Mouse (Mus musculus) gastrocnemius, adult 2 months (tissue): ENCODE results near the gene Gm10718. TPM values are rescaled to one million over a fixed set of nuclear protein-coding genes. Genes with fewer than 3 reads are reported as not detected.
A peak's percentile ranks its signal among the peaks of the same experiment; 100 is the strongest.
"Not testable (repeated sequence)": the region's sequence is repeated elsewhere in the genome, so short reads cannot be mapped to it uniquely, and the experiment has no call there.

Experiments used
- DNase-seq: peaks from one replicate; pipeline ENCODE4 v3.0.0; 2022
- H3K27ac ChIP-seq: fragments of 200-600 bp; 2 replicates; pipeline ENCODE4 v1.8.1; 2022; ENCODE audit warnings: mild to moderate bottlenecking
- H3K4me3 ChIP-seq: fragments of 200-600 bp; 2 replicates; pipeline ENCODE4 v1.8.1; 2022; ENCODE audit warnings: mild to moderate bottlenecking, moderate library complexity
- intact Hi-C: fragments of 180-260 bp; cut with DNase I; formaldehyde crosslinking; loops from one replicate; pipeline ENCODE4 v1.15.1; 2025
- long read RNA-seq, 2 experiments: library from polyadenylated mRNA; stranded (forward); transcript quantifications; one replicate each; pipeline ENCODE4 v2.0.0; 2021
- total RNA-seq, 2 experiments: library from RNA; stranded (reverse); gene quantifications; 2 replicates each; pipeline ENCODE4 v1.2.3; 2021

Gm10718 gene
- total RNA-seq = not detected
- long read RNA-seq, experiment 1 = 0 reads
- long read RNA-seq, experiment 2 = 0 reads

DNA sequence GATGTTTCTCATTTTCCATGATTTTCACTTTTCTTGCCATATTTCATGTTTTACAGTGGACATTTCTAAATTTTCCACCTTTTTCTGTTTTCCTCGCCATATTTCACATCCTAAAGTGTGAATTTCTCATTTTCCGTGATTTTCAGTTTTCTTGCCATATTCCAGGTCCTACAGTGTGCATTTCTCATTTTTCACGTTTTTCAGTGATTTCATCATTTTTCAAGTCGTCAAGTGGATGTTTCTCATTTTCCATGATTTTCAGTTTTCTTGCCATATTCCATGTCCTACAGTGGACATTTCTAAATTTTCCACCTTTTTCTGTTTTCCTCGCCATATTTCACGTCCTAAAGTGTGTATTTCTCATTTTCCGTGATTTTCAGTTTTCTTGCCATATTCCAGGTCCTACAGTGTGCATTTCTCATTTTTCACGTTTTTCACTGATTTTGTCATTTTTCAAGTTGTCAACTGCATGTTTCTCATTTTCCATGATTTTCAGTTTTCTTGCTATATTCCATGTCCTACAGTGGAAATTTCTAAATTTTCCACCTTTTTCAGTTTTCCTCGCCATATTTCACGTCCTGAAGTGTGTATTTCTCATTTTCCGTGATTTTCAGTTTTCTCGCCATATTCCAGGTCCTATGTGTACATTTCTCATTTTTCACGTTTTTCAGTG is at the start of gene Gm10718:
TSS of gene Gm10718 (plus strand) at position 236 of the 673 bp plus-strand sequence.
- H3K27ac ChIP-seq, intact Hi-C loops, H3K4me3 ChIP-seq, DNase-seq: not testable (repeated sequence)

DNA sequence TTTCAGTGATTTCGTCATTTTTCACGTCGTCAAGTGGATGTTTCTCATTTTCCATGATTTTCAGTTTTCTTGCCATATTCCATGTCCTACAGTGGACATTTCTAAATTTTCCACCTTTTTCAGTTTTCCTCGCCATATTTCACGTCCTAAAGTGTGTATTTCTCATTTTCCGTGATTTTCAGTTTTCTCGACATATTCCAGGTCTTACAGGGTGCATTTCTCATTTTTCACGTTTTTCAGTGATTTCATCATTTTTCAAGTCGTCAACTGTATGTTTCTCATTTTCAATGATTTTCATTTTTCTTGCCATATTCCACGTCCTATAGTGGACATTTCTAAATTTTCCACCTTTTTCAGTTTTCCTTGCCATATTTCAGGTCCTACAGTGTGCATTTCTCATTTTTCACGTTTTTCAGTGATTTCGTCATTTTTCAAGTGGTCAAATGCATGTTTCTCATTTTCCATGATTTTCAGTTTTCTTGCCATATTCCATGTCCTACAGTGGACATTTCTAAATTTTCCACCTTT is 22.8 kb upstream of the Gm10718 start, which contains the start of gene Gm10722:
TSS of gene Gm10722 (plus strand) at position 478 of the 528 bp plus-strand sequence.
- DNase-seq, intact Hi-C loops: not testable (repeated sequence)

DNA sequence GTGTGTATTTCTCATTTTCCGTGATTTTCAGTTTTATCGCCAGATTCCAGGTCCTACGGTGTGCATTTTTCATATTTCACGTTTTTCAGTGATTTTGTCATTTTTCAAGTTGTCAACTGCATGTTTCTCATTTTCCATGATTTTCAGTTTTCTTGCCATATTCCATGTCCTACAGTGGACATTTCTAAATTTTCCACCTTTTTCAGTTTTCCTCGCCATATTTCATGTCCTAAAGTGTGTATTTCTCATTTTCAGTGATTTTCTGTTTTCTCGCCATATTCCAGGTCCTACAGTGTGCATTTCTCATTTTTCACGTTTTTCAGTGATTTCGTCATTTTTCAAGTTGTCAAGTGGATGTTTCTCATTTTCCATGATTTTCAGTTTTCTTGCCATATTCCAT is 22.3 kb upstream of the Gm10718 start:
- H3K27ac ChIP-seq, intact Hi-C loops, H3K4me3 ChIP-seq, DNase-seq: not testable (repeated sequence)

More for the DNA sequence above, 22.8 kb upstream of the Gm10718 start, which contains the start of gene Gm10722:
- not testable (repeated sequence) for H3K4me3 ChIP-seq, H3K27ac ChIP-seq

DNA sequence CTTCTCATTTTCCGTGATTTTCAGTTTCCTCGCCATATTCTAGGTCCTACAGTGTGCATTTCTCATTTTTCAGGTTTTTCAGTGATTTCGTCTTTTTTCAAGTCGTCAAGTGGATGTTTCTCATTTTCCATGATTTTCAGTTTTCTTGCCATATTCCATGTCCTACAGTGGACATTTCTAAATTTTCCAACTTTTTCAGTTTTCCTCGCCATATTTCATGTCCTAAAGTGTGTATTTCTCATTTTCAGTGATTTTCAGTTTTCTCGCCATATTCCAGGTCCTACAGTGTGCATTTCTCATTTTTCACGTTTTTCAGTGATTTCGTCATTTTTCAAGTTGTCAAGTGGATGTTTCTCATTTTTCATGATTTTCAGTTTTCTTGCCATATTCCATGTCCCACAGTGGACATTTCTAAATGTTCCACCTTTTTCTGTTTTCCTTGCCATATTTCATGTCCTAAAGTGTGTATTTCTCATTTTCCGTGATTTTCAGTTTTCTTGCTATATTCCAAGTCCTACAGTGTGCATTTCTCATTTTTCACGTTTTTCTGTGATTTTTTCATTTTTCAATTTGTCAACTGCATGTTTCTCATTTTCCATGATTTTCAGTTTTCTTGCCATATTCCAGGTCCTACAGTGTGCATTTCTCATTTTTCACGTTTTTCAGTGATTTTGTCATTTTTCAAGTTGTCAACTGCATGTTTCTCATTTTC is 21.2 kb upstream of the Gm10718 start:
- H3K4me3 ChIP-seq, intact Hi-C loops: not testable (repeated sequence)

DNA sequence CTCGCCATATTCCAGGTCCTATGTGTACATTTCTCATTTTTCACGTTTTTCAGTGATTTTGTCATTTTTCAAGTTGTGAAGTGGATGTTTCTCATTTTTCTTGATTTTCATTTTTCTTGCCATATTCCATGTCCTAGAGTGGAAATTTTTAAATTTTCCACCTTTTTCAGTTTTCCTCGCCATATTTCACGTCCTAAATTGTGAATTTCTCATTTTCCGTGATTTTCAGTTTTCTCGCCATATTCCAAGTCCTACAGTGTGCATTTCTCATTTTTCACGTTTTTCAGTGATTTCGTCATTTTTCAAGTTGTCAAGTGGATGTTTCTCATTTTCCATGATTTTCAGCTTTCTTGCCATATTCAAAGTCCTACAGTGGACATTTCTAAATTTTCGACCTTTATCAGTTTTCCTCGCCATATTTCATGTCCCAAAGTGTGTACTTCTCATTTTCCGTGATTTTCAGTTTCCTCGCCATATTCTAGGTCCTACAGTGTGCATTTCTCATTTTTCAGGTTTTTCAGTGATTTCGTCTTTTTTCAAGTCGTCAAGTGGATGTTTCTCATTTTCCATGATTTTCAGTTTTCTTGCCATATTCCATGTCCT is 20.5 kb upstream of the Gm10718 start, which contains the start of gene Gm11168:
TSS of gene Gm11168 (plus strand) at position 553 of the 603 bp plus-strand sequence.
- intact Hi-C loops, DNase-seq, H3K27ac ChIP-seq, H3K4me3 ChIP-seq: not testable (repeated sequence)

More for the DNA sequence above, 21.2 kb upstream of the Gm10718 start:
- not testable (repeated sequence) for H3K27ac ChIP-seq
- DNase-seq = peak; percentile 72

DNA sequence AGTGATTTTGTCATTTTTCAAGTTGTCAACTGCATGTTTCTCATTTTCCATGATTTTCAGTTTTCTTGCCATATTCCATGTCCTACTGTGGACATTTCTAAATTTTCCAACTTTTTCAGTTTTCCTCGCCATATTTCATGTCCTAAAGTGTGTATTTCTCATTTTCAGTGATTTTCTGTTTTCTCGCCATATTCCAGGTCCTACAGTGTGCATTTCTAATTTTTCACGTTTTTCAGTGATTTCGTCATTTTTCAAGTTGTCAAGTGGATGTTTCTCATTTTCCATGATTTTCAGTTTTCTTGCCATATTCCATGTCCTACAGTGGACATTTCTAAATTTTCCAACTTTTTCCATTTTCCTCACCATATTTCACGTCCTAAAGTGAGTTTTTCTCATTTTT is 17.2 kb upstream of the Gm10718 start:
- DNase-seq, intact Hi-C loops, H3K4me3 ChIP-seq, H3K27ac ChIP-seq: not testable (repeated sequence)

DNA sequence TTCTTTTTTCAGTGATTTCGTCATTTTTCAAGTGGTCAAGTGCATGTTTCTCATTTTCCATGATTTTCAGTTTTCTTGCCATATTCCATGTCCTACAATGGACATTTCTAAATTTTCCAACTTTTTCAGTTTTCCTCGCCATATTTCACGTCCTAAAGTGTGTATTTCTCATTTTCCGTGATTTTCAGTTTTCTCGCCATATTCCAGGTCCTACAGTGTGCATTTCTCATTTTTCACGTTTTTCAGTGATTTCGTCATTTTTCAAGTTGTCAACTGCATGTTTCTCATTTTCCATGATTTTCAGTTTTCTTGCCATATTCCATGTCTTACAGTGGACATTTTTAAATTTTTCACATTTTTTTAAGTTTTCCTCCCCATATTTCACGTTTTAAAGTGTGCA is 16.7 kb upstream of the Gm10718 start:
- intact Hi-C loops, H3K27ac ChIP-seq, H3K4me3 ChIP-seq: not testable (repeated sequence)
- DNase-seq = peak; percentile 15

DNA sequence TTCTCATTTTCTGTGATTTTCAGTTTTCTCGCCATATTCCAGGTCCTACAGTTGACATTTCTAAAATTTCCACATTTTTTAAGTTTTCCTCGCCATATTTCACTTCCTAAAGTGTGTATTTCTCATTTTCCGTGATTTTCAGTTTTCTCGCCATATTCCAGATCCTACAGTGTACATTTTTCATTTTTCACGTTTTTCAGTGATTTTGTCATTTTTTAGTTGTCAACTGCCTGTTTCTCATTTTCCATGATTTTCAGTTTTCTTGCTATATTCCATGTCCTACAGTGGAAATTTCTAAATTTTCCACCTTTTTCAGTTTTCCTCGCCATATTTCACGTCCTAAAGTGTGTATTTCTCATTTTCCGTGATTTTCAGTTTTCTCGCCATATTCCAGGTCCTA is 16.1 kb upstream of the Gm10718 start:
- H3K27ac ChIP-seq, DNase-seq, H3K4me3 ChIP-seq, intact Hi-C loops: not testable (repeated sequence)

DNA sequence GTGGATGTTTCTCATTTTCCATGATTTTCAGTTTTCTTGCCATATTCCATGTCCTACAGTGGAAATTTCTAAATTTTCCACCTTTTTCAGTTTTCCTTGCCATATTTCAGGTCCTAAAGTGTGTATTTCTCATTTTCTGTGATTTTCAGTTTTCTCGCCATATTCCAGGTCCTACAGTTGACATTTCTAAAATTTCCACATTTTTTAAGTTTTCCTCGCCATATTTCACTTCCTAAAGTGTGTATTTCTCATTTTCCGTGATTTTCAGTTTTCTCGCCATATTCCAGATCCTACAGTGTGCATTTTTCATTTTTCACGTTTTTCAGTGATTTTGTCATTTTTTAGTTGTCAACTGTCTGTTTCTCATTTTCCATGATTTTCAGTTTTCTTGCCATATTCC is 14.0 kb upstream of the Gm10718 start:
- DNase-seq, H3K27ac ChIP-seq, intact Hi-C loops, H3K4me3 ChIP-seq: not testable (repeated sequence)

DNA sequence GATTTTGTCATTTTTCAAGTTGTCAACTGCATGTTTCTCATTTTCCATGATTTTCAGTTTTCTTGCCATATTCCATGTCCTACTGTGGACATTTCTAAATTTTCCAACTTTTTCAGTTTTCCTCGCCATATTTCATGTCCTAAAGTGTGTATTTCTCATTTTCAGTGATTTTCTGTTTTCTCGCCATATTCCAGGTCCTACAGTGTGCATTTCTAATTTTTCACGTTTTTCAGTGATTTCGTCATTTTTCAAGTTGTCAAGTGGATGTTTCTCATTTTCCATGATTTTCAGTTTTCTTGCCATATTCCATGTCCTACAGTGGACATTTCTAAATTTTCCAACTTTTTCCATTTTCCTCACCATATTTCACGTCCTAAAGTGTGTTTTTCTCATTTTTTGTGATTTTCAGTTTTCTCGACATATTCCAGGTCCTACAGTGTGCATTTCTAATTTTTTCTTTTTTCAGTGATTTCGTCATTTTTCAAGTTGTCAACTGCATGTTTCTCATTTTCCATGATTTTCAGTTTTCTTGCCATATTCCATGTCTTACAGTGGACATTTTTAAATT is 11.2 kb upstream of the Gm10718 start:
- intact Hi-C loops, H3K4me3 ChIP-seq, DNase-seq, H3K27ac ChIP-seq: not testable (repeated sequence)

DNA sequence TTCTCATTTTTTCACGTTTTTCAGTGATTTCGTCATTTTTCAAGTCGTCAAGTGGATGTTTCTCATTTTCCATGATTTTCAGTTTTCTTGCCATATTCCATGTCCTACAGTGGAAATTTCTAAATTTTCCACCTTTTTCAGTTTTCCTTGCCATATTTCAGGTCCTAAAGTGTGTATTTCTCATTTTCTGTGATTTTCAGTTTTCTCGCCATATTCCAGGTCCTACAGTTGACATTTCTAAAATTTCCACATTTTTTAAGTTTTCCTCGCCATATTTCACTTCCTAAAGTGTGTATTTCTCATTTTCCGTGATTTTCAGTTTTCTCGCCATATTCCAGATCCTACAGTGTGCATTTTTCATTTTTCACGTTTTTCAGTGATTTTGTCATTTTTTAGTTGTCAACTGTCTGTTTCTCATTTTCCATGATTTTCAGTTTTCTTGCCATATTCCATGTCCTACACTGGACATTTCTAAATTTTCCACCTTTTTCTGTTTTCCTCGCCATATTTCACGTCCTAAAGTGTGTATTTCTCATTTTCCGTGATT is 10.5 kb upstream of the Gm10718 start, which contains the start of gene Gm10721:
TSS of gene Gm10721 (plus strand) at position 408 of the 547 bp plus-strand sequence.
- intact Hi-C loops, H3K4me3 ChIP-seq, H3K27ac ChIP-seq, DNase-seq: not testable (repeated sequence)

DNA sequence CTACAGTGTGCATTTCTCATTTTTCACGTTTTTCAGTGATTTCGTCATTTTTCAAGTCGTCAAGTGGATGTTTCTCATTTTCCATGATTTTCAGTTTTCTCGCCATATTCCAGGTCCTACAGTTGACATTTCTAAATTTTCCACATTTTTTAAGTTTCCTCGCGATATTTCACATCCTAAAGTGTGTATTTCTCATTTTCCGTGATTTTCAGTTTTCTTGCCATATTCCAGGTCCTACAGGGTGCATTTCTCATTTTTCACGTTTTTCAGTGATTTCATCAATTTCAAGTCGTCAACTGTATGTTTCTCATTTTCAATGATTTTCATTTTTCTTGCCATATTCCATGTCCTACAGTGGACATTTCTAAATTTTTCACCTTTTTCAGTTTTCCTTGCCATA is 8.0 kb upstream of the Gm10718 start, which contains the start of gene Gm10720:
TSS of gene Gm10720 (plus strand) at position 301 of the 400 bp plus-strand sequence.
- intact Hi-C loops, DNase-seq, H3K4me3 ChIP-seq, H3K27ac ChIP-seq: not testable (repeated sequence)

DNA sequence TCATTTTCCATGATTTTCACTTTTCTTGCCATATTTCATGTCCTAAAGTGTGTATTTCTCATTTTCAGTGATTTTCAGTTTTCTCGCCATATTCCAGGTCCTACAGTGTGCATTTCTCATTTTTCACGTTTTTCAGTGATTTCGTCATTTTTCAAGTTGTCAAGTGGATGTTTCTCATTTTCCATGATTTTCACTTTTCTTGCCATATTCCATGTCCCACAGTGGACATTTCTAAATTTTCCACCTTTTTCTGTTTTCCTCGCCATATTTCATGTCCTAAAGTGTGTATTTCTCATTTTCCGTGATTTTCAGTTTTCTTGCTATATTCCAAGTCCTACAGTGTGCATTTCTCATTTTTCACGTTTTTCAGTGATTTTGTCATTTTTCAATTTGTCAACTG is 7.5 kb upstream of the Gm10718 start:
- H3K4me3 ChIP-seq, DNase-seq, H3K27ac ChIP-seq, intact Hi-C loops: not testable (repeated sequence)

DNA sequence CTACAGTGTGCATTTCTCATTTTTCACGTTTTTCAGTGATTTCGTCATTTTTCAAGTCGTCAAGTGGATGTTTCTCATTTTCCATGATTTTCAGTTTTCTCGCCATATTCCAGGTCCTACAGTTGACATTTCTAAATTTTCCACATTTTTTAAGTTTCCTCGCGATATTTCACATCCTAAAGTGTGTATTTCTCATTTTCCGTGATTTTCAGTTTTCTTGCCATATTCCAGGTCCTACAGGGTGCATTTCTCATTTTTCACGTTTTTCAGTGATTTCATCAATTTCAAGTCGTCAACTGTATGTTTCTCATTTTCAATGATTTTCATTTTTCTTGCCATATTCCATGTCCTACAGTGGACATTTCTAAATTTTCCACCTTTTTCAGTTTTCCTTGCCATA is 6.2 kb upstream of the Gm10718 start, which contains the start of gene Gm10719:
TSS of gene Gm10719 (plus strand) at position 301 of the 400 bp plus-strand sequence.
- DNase-seq, intact Hi-C loops: not testable (repeated sequence)

DNA sequence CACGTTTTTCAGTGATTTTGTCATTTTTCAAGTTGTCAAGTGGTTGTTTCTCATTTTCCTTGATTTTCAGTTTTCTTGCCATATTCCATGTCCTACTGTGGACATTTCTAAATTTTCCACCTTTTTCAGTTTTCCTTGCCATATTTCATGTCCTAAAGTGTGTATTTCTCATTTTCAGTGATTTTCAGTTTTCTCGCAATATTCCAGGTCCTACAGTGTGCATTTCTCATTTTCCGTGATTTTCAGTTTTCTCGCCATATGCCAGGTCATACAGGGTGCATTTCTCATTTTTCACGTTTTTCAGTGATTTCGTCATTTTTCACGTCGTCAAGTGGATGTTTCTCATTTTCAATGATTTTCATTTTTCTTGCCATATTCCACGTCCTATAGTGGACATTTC is 4.4 kb upstream of the Gm10718 start:
- H3K27ac ChIP-seq, intact Hi-C loops, H3K4me3 ChIP-seq: not testable (repeated sequence)
- DNase-seq = peak; percentile 36

More for the DNA sequence above, 6.2 kb upstream of the Gm10718 start, which contains the start of gene Gm10719:
- not testable (repeated sequence) for H3K27ac ChIP-seq, H3K4me3 ChIP-seq

DNA sequence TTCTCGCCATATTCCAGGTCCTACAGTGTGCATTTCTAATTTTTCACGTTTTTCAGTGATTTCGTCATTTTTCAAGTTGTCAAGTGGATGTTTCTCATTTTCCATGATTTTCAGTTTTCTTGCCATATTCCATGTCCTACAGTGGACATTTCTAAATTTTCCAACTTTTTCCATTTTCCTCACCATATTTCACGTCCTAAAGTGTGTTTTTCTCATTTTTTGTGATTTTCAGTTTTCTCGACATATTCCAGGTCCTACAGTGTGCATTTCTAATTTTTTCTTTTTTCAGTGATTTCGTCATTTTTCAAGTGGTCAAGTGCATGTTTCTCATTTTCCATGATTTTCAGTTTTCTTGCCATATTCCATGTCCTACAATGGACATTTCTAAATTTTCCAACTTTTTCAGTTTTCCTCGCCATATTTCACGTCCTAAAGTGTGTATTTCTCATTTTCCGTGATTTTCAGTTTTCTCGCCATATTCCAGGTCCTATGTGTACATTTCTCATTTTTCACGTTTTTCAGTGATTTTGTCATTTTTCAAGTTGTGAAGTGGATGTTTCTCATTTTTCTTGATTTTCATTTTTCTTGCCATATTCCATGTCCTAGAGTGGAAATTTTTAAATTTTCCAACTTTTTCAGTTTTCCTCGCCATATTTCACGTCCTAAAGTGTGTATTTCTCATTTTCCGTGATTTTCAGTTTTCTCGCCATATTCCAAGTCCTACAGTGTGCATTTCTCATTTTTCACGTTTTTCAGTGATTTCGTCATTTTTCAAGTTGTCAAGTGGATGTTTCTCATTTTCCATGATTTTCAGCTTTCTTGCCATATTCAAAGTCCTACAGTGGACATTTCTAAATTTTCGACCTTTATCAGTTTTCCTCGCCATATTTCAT is 3.3 kb upstream of the Gm10718 start:
- H3K27ac ChIP-seq, intact Hi-C loops, H3K4me3 ChIP-seq: not testable (repeated sequence)
- peak; percentile 21 for DNase-seq
